Mouse (Mus musculus) adipocyte (in vitro differentiated cells): ENCODE data around the gene Ilk.
"Not testable (repeated sequence)": the region's sequence is repeated elsewhere in the genome, so short reads cannot be mapped to it uniquely, and the experiment has no call there.

Experiments
- DNase-seq: peaks from one replicate; pipeline ENCODE4 v3.0.0-alpha.2; 2016; ENCODE audit warnings: low spot score

Gene Ilk

GRCm38 (mm10) chr7:105736264-105736901 lies at the start of gene Ilk:
Ilk (plus strand) TSS chr7:105736592.
- DNase-seq: peak; percentile 90

- no peak for DNase-seq
Observed at GRCm38 (mm10) chr7:105690875-105691274, 45.5 kb upstream of the Ilk start.

GRCm38 (mm10) chr7:105703184-105703583 lies 33.2 kb upstream of the Ilk start:
- DNase-seq: no peak

GRCm38 (mm10) chr7:105703816-105704215 lies 32.6 kb upstream of the Ilk start:
- no peak for DNase-seq

GRCm38 (mm10) chr7:105708733-105709132 lies 27.7 kb upstream of the Ilk start:
- DNase-seq: no peak

- DNase-seq: no peak
Observed at GRCm38 (mm10) chr7:105715366-105715765, 21.0 kb upstream of the Ilk start.

GRCm38 (mm10) chr7:105721916-105722315 lies 14.5 kb upstream of the Ilk start:
- DNase-seq: no peak

GRCm38 (mm10) chr7:105726144-105726979 lies 10.0 kb upstream of the Ilk start:
- peak; percentile 70 for DNase-seq

- no peak for DNase-seq
Observed at GRCm38 (mm10) chr7:105726980-105727325, 9.4 kb upstream of the Ilk start.

- DNase-seq: peak; percentile 41
Observed at GRCm38 (mm10) chr7:105728701-105729428, 7.5 kb upstream of the Ilk start.

- no peak for DNase-seq
Observed at GRCm38 (mm10) chr7:105733836-105734235, 2.6 kb upstream of the Ilk start.

- no peak for DNase-seq
Observed at GRCm38 (mm10) chr7:105734826-105735225, 1.6 kb upstream of the Ilk start.

- not testable (repeated sequence) for DNase-seq
Observed at GRCm38 (mm10) chr7:105735464-105735863, 928 bp upstream of the Ilk start.

GRCm38 (mm10) chr7:105736911-105737521 lies 624 bp downstream of the Ilk start, which contains the start of gene Rrp8:
Rrp8 (minus strand) TSS chr7:105737385.
- DNase-seq: peak; percentile 69

GRCm38 (mm10) chr7:105737648-105738047 lies 1.3 kb downstream of the Ilk start:
- DNase-seq: no peak

GRCm38 (mm10) chr7:105738286-105738685 lies 1.9 kb downstream of the Ilk start:
- DNase-seq: no peak

GRCm38 (mm10) chr7:105738948-105739347 lies 2.6 kb downstream of the Ilk start:
- peak; percentile 31 for DNase-seq

GRCm38 (mm10) chr7:105740089-105740795 lies 3.9 kb downstream of the Ilk start:
- DNase-seq: no peak

GRCm38 (mm10) chr7:105740851-105741250 lies 4.5 kb downstream of the Ilk start:
- DNase-seq: no peak

- DNase-seq: no peak
Observed at GRCm38 (mm10) chr7:105741978-105742377, 5.6 kb downstream of the Ilk start.

GRCm38 (mm10) chr7:105742539-105743215 lies 6.3 kb downstream of the Ilk start:
- DNase-seq: not testable (repeated sequence)
